In genomic region chr4:131849986-131850638, GRCm38 (mm10) we compare ENCODE assay signal across 8 mouse cellular contexts. TPM values are rescaled to one million over a fixed set of nuclear protein-coding genes. Genes with fewer than 3 reads are reported as not detected.
DNase-seq lines count a peak whose midpoint lies in the region; ATAC-seq lines count a peak whose summit lies in the region.

No protein-coding gene starts in this region.

- no peak overlapping the region for H3K4me2 ChIP-seq in heart, embryonic 11.5 days
- no peak overlapping the region for H3K4me2 ChIP-seq in neural tube, embryonic 14.5 days (ENCODE audit: low read depth, low read length)

- WGBS in heart, embryonic 11.5 days (ENCODE audit: insufficient replicate concordance): 44% methylated on average over 5 of the region's 5 CpGs
- 3% methylated on average over 5 of the region's 5 CpGs for WGBS in neural tube, embryonic 14.5 days

- peaks cover 8% of the 10 kb centered on the region; the same call in 1 of the 2 replicates for H3K4me1 ChIP-seq in brown adipose tissue, adult 24 weeks (ENCODE audit: control insufficient read depth, insufficient read depth, insufficient read length, low read length)
- H3K4me1 ChIP-seq in heart, embryonic 11.5 days (ENCODE audit: control insufficient read depth, insufficient read depth, low read length): peaks cover 2% of the 10 kb centered on the region
- no peaks in the 10 kb centered on the region for H3K4me1 ChIP-seq in neural tube, embryonic 14.5 days (ENCODE audit: control insufficient read depth, insufficient read depth, low read length)

- no peak overlapping the region for H3K4me3 ChIP-seq in brown adipose tissue, adult 24 weeks (ENCODE audit: insufficient read depth, low read depth, low read length)
- H3K4me3 ChIP-seq in heart, embryonic 11.5 days (ENCODE audit: low read depth, low read length): no peak overlapping the region
- no peak overlapping the region for H3K4me3 ChIP-seq in neural tube, embryonic 14.5 days (ENCODE audit: low read depth, low read length)

- peak overlapping the region; percentile 57 for H3K27ac ChIP-seq in brown adipose tissue, adult 24 weeks (replicated peaks; ENCODE audit: low read depth, low read length)
- peak overlapping the region; percentile 57 for H3K27ac ChIP-seq in heart, embryonic 11.5 days (ENCODE audit: low read depth, low read length)
- peak overlapping the region; percentile 62; the same call in 1 of the 2 replicates for H3K27ac ChIP-seq in neural tube, embryonic 14.5 days (ENCODE audit: low read depth, low read length)

- H3K36me3 ChIP-seq in heart, embryonic 11.5 days (ENCODE audit: control insufficient read depth, insufficient read depth, low read length): no peaks in the 10 kb centered on the region
- H3K36me3 ChIP-seq in neural tube, embryonic 14.5 days (ENCODE audit: control insufficient read depth, insufficient read depth, low read length): no peaks in the 10 kb centered on the region

- no peak; the same call in 1 of the 2 replicates for ATAC-seq in heart, embryonic 11.5 days (replicated peaks; ENCODE audit: insufficient number of reproducible peaks, low FRiP score, low TSS enrichment)
- no peak for ATAC-seq in neural tube, embryonic 14.5 days (ENCODE audit: low read depth)
- ATAC-seq in erythroid progenitor cell, adult 5-6 weeks (replicated peaks; ENCODE audit: low FRiP score, poor library complexity, severe bottlenecking): no peak

- H3K9ac ChIP-seq in heart, embryonic 11.5 days (ENCODE audit: low read depth, low read length): no peak overlapping the region
- no peak overlapping the region for H3K9ac ChIP-seq in neural tube, embryonic 14.5 days (replicated peaks; ENCODE audit: low read depth, low read length)

- no peaks in the 10 kb centered on the region for H3K9me3 ChIP-seq in heart, embryonic 11.5 days (replicated peaks; ENCODE audit: control insufficient read depth, low read length)
- H3K9me3 ChIP-seq in neural tube, embryonic 14.5 days (ENCODE audit: control insufficient read depth, low read length): no peaks in the 10 kb centered on the region

- no peaks in the 10 kb centered on the region for H3K27me3 ChIP-seq in heart, embryonic 11.5 days (ENCODE audit: control insufficient read depth, insufficient read depth, low read length)
- H3K27me3 ChIP-seq in neural tube, embryonic 14.5 days (ENCODE audit: control insufficient read depth, insufficient read depth, low read length): no peaks in the 10 kb centered on the region

- peak; percentile 53 for DNase-seq in adrenal gland, postnatal 10 days
- DNase-seq in adrenal gland, adult 8-10 months: no peak
- peak; percentile 83 for DNase-seq in kidney, postnatal 10 days
- no peak for DNase-seq in thymus, postnatal 4 days

RNA-seq across cellular contexts. Expression of gene Mecr, which starts 6.8 kb away (rescaled TPM):
- 100 to 1,000 TPM; 144 to 154 TPM for total RNA-seq in adrenal gland, postnatal 10 days (2021)
- 10 to 100 TPM; 62.4 to 80.1 (median 74.6) TPM for total RNA-seq in adrenal gland, adult 8-10 months (2022)
- polyA plus RNA-seq in brown adipose tissue, adult 24 weeks (2012; ENCODE audit: insufficient read depth, insufficient read length, missing spikeins): 255 and 304 TPM in 2 replicates
- 35.9 and 39.3 TPM in 2 replicates for polyA plus RNA-seq in heart, embryonic 11.5 days (2014; fragmentation: Nextera tagmentation; extraction: Ambion mirVana)
- 32.6 and 34.9 TPM in 2 replicates for polyA plus RNA-seq in neural tube, embryonic 14.5 days (2014; fragmentation: Nextera tagmentation; extraction: Ambion mirVana)
- total RNA-seq in erythroid progenitor cell, adult 5-6 weeks (2015; ENCODE audit: low replicate concordance): 12.6 and 14.3 TPM in 2 replicates
- total RNA-seq in erythroid progenitor cell, adult 5-6 weeks (2017; ENCODE audit: low replicate concordance): 0.90 and 9.2 TPM in 2 replicates

RNA-seq across cellular contexts. Expression of gene Ptpru, which starts 12.0 kb away (rescaled TPM):
- 10 to 100 TPM; 27.0 to 33.8 TPM for total RNA-seq in adrenal gland, postnatal 10 days (2021)
- 10 to 100 TPM; 40.9 to 82.9 (median 63.9) TPM for total RNA-seq in adrenal gland, adult 8-10 months (2022)
- polyA plus RNA-seq in brown adipose tissue, adult 24 weeks (2012; ENCODE audit: insufficient read depth, insufficient read length, missing spikeins): 3.4 and 17.5 TPM in 2 replicates
- 2.2 and 2.8 TPM in 2 replicates for polyA plus RNA-seq in heart, embryonic 11.5 days (2014; fragmentation: Nextera tagmentation; extraction: Ambion mirVana)
- polyA plus RNA-seq in neural tube, embryonic 14.5 days (2014; fragmentation: Nextera tagmentation; extraction: Ambion mirVana): 15.3 and 18.1 TPM in 2 replicates
- 11.2 TPM in 1 of 2 replicates, not detected in the other for total RNA-seq in erythroid progenitor cell, adult 5-6 weeks (2015; ENCODE audit: low replicate concordance)
- total RNA-seq in erythroid progenitor cell, adult 5-6 weeks (2017; ENCODE audit: low replicate concordance): 0.38 TPM in 1 of 2 replicates, not detected in the other

RNA-seq across cellular contexts. Expression of gene Srsf4, which starts 23.3 kb away (rescaled TPM):
- total RNA-seq in adrenal gland, postnatal 10 days (2021): 10 to 100 TPM; 65.9 to 68.7 TPM
- 10 to 100 TPM; 55.5 to 77.3 (median 63.0) TPM for total RNA-seq in adrenal gland, adult 8-10 months (2022)
- 16.7 and 26.2 TPM in 2 replicates for polyA plus RNA-seq in brown adipose tissue, adult 24 weeks (2012; ENCODE audit: insufficient read depth, insufficient read length, missing spikeins)
- 67.9 and 76.7 TPM in 2 replicates for polyA plus RNA-seq in heart, embryonic 11.5 days (2014; fragmentation: Nextera tagmentation; extraction: Ambion mirVana)
- polyA plus RNA-seq in neural tube, embryonic 14.5 days (2014; fragmentation: Nextera tagmentation; extraction: Ambion mirVana): 88.5 and 102 TPM in 2 replicates
- total RNA-seq in erythroid progenitor cell, adult 5-6 weeks (2015; ENCODE audit: low replicate concordance): 85.9 and 87.9 TPM in 2 replicates
- total RNA-seq in erythroid progenitor cell, adult 5-6 weeks (2017; ENCODE audit: low replicate concordance): 145 and 167 TPM in 2 replicates

Comparison
In these comparisons a context has a peak if more than half of its experiments do, and no peak if none do; other contexts are left out.
1. DNase-seq: peak in adrenal gland, postnatal 10 days (single experiment) and kidney, postnatal 10 days (single experiment); none in adrenal gland, adult 8-10 months (single experiment) and thymus, postnatal 4 days (single experiment).
2. RNA of gene Mecr, which starts 6.8 kb away (total RNA-seq): 144 to 154 TPM in adrenal gland, postnatal 10 days and 62.4 to 80.1 TPM in adrenal gland, adult 8-10 months; 0.90 to 14.3 TPM in erythroid progenitor cell, adult 5-6 weeks; every median in the first group is over 4 times any median in the second.
3. Peak in every context shown above with its lines, with median percentiles within 50 percentile points of each other: H3K27ac ChIP-seq.